Mouse (Mus musculus) myocyte (in vitro differentiated cells): Measurements from ENCODE around the gene Cdsn.

ENCODE experiments used
- CEBPB ChIP-seq: IDR thresholded peaks from 2 replicates; pipeline ENCODE4 v1.6.1; 2011; ENCODE audit warnings: mild to moderate bottlenecking, moderate library complexity; ENCODE audit not compliant: poor library complexity, insufficient read depth, severe bottlenecking
- E2F4 ChIP-seq: IDR thresholded peaks from one replicate; pipeline ENCODE4 v1.6.1; 2011; ENCODE audit warnings: mild to moderate bottlenecking, control low read depth, moderate library complexity; ENCODE audit not compliant: insufficient read depth
- MYOD1 ChIP-seq, 3 experiments: IDR thresholded peaks; one replicate each; pipeline ENCODE4 v1.6.1; 2011; ENCODE audit warnings: control low read depth in 2 of 3, low read depth in 2 of 3, mild to moderate bottlenecking in 2 of 3, moderate library complexity in 1 of 3; ENCODE audit not compliant: insufficient read length in 2 of 3, control insufficient read depth in 1 of 3
- MYOG ChIP-seq, 3 experiments: IDR thresholded peaks; one replicate each; pipeline ENCODE4 v1.6.1; 2011; ENCODE audit warnings: control low read depth in 2 of 3, low read depth in 2 of 3, mild to moderate bottlenecking in 2 of 3; ENCODE audit not compliant: insufficient read length in 2 of 3, control insufficient read depth in 1 of 3, insufficient read depth in 1 of 3
- POLR2A ChIP-seq: IDR thresholded peaks from one replicate; pipeline ENCODE4 v1.6.1; 2011; ENCODE audit warnings: low read depth, mild to moderate bottlenecking, control low read depth, moderate library complexity; ENCODE audit not compliant: insufficient read length
- POLR2AphosphoS2 ChIP-seq: IDR thresholded peaks from one replicate; pipeline ENCODE4 v1.6.1; 2011; ENCODE audit warnings: low read depth, control low read depth; ENCODE audit not compliant: insufficient read length
- REST ChIP-seq: IDR thresholded peaks from one replicate; pipeline ENCODE4 v1.6.1; 2011; ENCODE audit warnings: mild to moderate bottlenecking, control low read depth, moderate library complexity; ENCODE audit not compliant: insufficient read depth, insufficient read length
- TCF12 ChIP-seq: IDR thresholded peaks from one replicate; pipeline ENCODE4 v1.6.1; 2011; ENCODE audit warnings: mild to moderate bottlenecking, control low read depth; ENCODE audit not compliant: poor library complexity, insufficient read depth, severe bottlenecking
- TCF3 ChIP-seq: IDR thresholded peaks from one replicate; pipeline ENCODE4 v1.6.1; 2011; ENCODE audit warnings: low read depth, control low read depth; ENCODE audit not compliant: insufficient read length

- TF ChIP-seq POLR2AphosphoS2 (no peak), TCF3 (no peak), POLR2A (no peak), MYOD1 (IDR thresholded peaks at IDR 0.05; ENCODE audit: control insufficient read depth in 1 of 3, insufficient read length in 2 of 3, low read depth in 2 of 3) (no peak), MYOG (IDR thresholded peaks at IDR 0.05; ENCODE audit: control insufficient read depth in 1 of 3, insufficient read depth in 1 of 3, insufficient read length in 2 of 3, low read depth in 2 of 3) (no peak), TCF12 (no peak), REST (no peak), E2F4 (no peak), CEBPB (no peak)
Measured at GRCm38 (mm10) chr17:35534343-35534742, 17.6 kb upstream of the Cdsn start.
